Mouse (Mus musculus): ENCODE data around the gene Lpcat4.
A peak's percentile ranks its signal among the peaks of the same experiment; 100 is the strongest.

Lpcat4 gene

GRCm38 (mm10) chr2:112239212-112239934 is at the start of gene Lpcat4:
TSS of gene Lpcat4 (plus strand) at chr2:112239468.
- DNase-seq, result peak; percentile 91

GRCm38 (mm10) chr2:112196859-112197258 is 42.4 kb upstream of the Lpcat4 start:
- peak; percentile 27 for DNase-seq

- DNase-seq, result no peak
Observed at GRCm38 (mm10) chr2:112203056-112203455, 36.2 kb upstream of the Lpcat4 start.

GRCm38 (mm10) chr2:112210142-112210541 is 29.1 kb upstream of the Lpcat4 start:
- peak; percentile 9 for DNase-seq

GRCm38 (mm10) chr2:112210699-112211098 is 28.6 kb upstream of the Lpcat4 start:
- no peak for DNase-seq

GRCm38 (mm10) chr2:112215977-112216376 is 23.3 kb upstream of the Lpcat4 start:
- no peak for DNase-seq

GRCm38 (mm10) chr2:112217614-112218013 is 21.7 kb upstream of the Lpcat4 start:
- no peak for DNase-seq

- DNase-seq, result no peak
Observed at GRCm38 (mm10) chr2:112220880-112221279, 18.4 kb upstream of the Lpcat4 start.

GRCm38 (mm10) chr2:112222607-112223006 is 16.7 kb upstream of the Lpcat4 start:
- DNase-seq, result no peak

- no peak for DNase-seq
Observed at GRCm38 (mm10) chr2:112224356-112224755, 14.9 kb upstream of the Lpcat4 start.

- no peak for DNase-seq
Observed at GRCm38 (mm10) chr2:112232623-112233022, 6.6 kb upstream of the Lpcat4 start.

GRCm38 (mm10) chr2:112236620-112237019 is 2.6 kb upstream of the Lpcat4 start:
- no peak for DNase-seq

GRCm38 (mm10) chr2:112238006-112238405 is 1.3 kb upstream of the Lpcat4 start:
- no peak for DNase-seq

GRCm38 (mm10) chr2:112239935-112240721 is 860 bp downstream of the Lpcat4 start:
- DNase-seq, result peak; percentile 48

GRCm38 (mm10) chr2:112241787-112242186 is 2.5 kb downstream of the Lpcat4 start:
- no peak for DNase-seq

GRCm38 (mm10) chr2:112245307-112245706 is 6.0 kb downstream of the Lpcat4 start:
- DNase-seq, result no peak

GRCm38 (mm10) chr2:112246193-112246592 is 6.9 kb downstream of the Lpcat4 start:
- DNase-seq, result no peak

- DNase-seq, result no peak
Observed at GRCm38 (mm10) chr2:112247323-112247722, 8.1 kb downstream of the Lpcat4 start.

- DNase-seq, result no peak
Observed at GRCm38 (mm10) chr2:112249780-112250453, 10.6 kb downstream of the Lpcat4 start.

- DNase-seq, result no peak
Observed at GRCm38 (mm10) chr2:112254675-112255515, 15.6 kb downstream of the Lpcat4 start.

- DNase-seq, result no peak
Observed at GRCm38 (mm10) chr2:112259241-112259962, 20.1 kb downstream of the Lpcat4 start, which contains the start of gene Nutm1. TSS of gene Nutm1 (minus strand) at chr2:112259291.
